Mouse (Mus musculus) midbrain, embryonic 13.5 days (tissue): ENCODE measurements around the gene Sik3. TPM values are rescaled to one million over a fixed set of nuclear protein-coding genes. Genes with fewer than 3 reads are reported as not detected.
A peak's percentile ranks its signal among the peaks of the same experiment; 100 is the strongest.

Experiments used
- ATAC-seq: fragments of 200-750 bp; cut with Nextera tagmentation; 2 replicates; pipeline ENCODE4 v1.8.0; 2017; ENCODE audit warnings: mild to moderate bottlenecking, moderate TSS enrichment, moderate library complexity
- H3K27ac ChIP-seq: fragments of 300-500 bp; sonication (generic); 2 replicates; pipeline ENCODE4 v1.5.1; 2015; ENCODE audit warnings: inconsistent platforms, mild to moderate bottlenecking, moderate library complexity
- H3K27me3 ChIP-seq: fragments of 300-500 bp; sonication (generic); 2 replicates; pipeline ENCODE4 v1.6.1; 2015; ENCODE audit warnings: mild to moderate bottlenecking, inconsistent platforms
- H3K36me3 ChIP-seq: fragments of 300-500 bp; sonication (generic); 2 replicates; pipeline ENCODE4 v1.6.1; 2015; ENCODE audit warnings: mild to moderate bottlenecking, inconsistent platforms
- H3K4me1 ChIP-seq: fragments of 300-500 bp; sonication (generic); replicated peaks from 2 replicates; pipeline ENCODE4 v1.6.1; 2015; ENCODE audit warnings: inconsistent platforms
- H3K4me2 ChIP-seq: fragments of 300-500 bp; sonication (generic); replicated peaks from 2 replicates; pipeline ENCODE4 v1.6.1; 2015; ENCODE audit warnings: moderate library complexity, mild to moderate bottlenecking, inconsistent platforms
- H3K4me3 ChIP-seq: fragments of 300-500 bp; sonication (generic); replicated peaks from 2 replicates; pipeline ENCODE4 v1.5.1; 2015; ENCODE audit warnings: mild to moderate bottlenecking, inconsistent platforms
- H3K9ac ChIP-seq: fragments of 300-500 bp; sonication (generic); replicated peaks from 2 replicates; pipeline ENCODE4 v1.6.1; 2015; ENCODE audit warnings: mild to moderate bottlenecking, inconsistent platforms
- H3K9me3 ChIP-seq: fragments of 300-500 bp; sonication (generic); 2 replicates; pipeline ENCODE4 v1.6.1; 2016; ENCODE audit warnings: mild to moderate bottlenecking, inconsistent platforms
- WGBS: fragments of 180-500 bp; shearing (Covaris S2); methylation state at CpG from one replicate; pipeline ENCODE4 v1.1.7; 2015; 5-methylcytosine and 5-hydroxymethylcytosine counted together
- polyA plus RNA-seq: library from polyadenylated mRNA; unstranded; fragments of >200 nt; fragmentation: Nextera tagmentation; extraction: Ambion mirVana; gene quantifications from 2 replicates; pipeline ENCODE4 v1.2.1, GENCODE M21; 2015

The Sik3 gene
- polyA plus RNA-seq, 1 experiment from 2014 or later: 6.7 TPM

- Histone ChIP-seq H3K4me1 (no peaks in the 10 kb centered on the region), H3K9me3 (no peaks in the 10 kb centered on the region), H3K4me2 (no peak overlapping the region), H3K4me3 (no peak overlapping the region), H3K36me3 (no peaks in the 10 kb centered on the region), H3K9ac (no peak overlapping the region), H3K27me3 (peaks cover 8% of the 10 kb centered on the region; the same call in 1 of the 2 replicates), H3K27ac (no peak overlapping the region)
- WGBS: 69% methylated on average over 4 of the region's 4 CpGs
- ATAC-seq: no peak
These were observed 230.5 kb downstream of the Sik3 start for GRCm38 (mm10) chr9:46243122-46243521.

GRCm38 (mm10) chr9:46243584-46243983, 231.0 kb downstream of the Sik3 start:
- ATAC-seq: no peak
- Histone ChIP-seq H3K9ac (no peak overlapping the region), H3K4me3 (no peak overlapping the region), H3K27me3 (peaks cover 12% of the 10 kb centered on the region; the same call in 1 of the 2 replicates), H3K27ac (no peak overlapping the region), H3K4me2 (no peak overlapping the region), H3K4me1 (no peaks in the 10 kb centered on the region), H3K9me3 (no peaks in the 10 kb centered on the region), H3K36me3 (no peaks in the 10 kb centered on the region)
- WGBS: 59% methylated on average over 8 of the region's 8 CpGs

GRCm38 (mm10) chr9:46246752-46247324, 234.2 kb downstream of the Sik3 start:
- no peak overlapping the region for H3K4me3 ChIP-seq
- H3K4me1 ChIP-seq: no peaks in the 10 kb centered on the region
- H3K36me3 ChIP-seq: no peaks in the 10 kb centered on the region
- H3K9ac ChIP-seq: no peak overlapping the region
- H3K27ac ChIP-seq: no peak overlapping the region
- no peak overlapping the region for H3K4me2 ChIP-seq
- ATAC-seq: peak; percentile 83
- 22% methylated on average over 11 of the region's 11 CpGs for WGBS
- no peaks in the 10 kb centered on the region for H3K9me3 ChIP-seq
- H3K27me3 ChIP-seq: peaks cover 25% of the 10 kb centered on the region

GRCm38 (mm10) chr9:46256177-46256576, 243.6 kb downstream of the Sik3 start:
- 85% methylated on average over 7 of the region's 7 CpGs for whole genome bisulfite sequencing
- no peak for ATAC-seq
- Histone ChIP-seq H3K27me3 (peaks cover 49% of the 10 kb centered on the region), H3K4me3 (no peak overlapping the region), H3K4me2 (no peak overlapping the region), H3K9ac (no peak overlapping the region), H3K27ac (no peak overlapping the region), H3K36me3 (no peaks in the 10 kb centered on the region), H3K9me3 (no peaks in the 10 kb centered on the region), H3K4me1 (no peaks in the 10 kb centered on the region)

- no peak overlapping the region for H3K4me2 ChIP-seq
- no peak overlapping the region for H3K9ac ChIP-seq
- no peak overlapping the region for H3K27ac ChIP-seq
- no peaks in the 10 kb centered on the region for H3K9me3 ChIP-seq
- H3K4me3 ChIP-seq: no peak overlapping the region
- no peak for ATAC-seq
- no peaks in the 10 kb centered on the region for H3K36me3 ChIP-seq
- peaks cover 42% of the 10 kb centered on the region for H3K27me3 ChIP-seq
- H3K4me1 ChIP-seq: no peaks in the 10 kb centered on the region
- WGBS: 94% methylated on average over 10 of the region's 10 CpGs
These were observed 244.2 kb downstream of the Sik3 start for GRCm38 (mm10) chr9:46256658-46257385.

GRCm38 (mm10) chr9:46257546-46257945, 244.9 kb downstream of the Sik3 start:
- H3K9me3 ChIP-seq: no peaks in the 10 kb centered on the region
- no peak overlapping the region for H3K27ac ChIP-seq
- no peak overlapping the region for H3K4me3 ChIP-seq
- no peak overlapping the region for H3K4me2 ChIP-seq
- H3K4me1 ChIP-seq: no peaks in the 10 kb centered on the region
- H3K9ac ChIP-seq: no peak overlapping the region
- H3K27me3 ChIP-seq: peaks cover 39% of the 10 kb centered on the region
- ATAC-seq: no peak
- H3K36me3 ChIP-seq: no peaks in the 10 kb centered on the region
- 90% methylated on average over 3 of the region's 3 CpGs for WGBS

- Histone ChIP-seq H3K9me3 (no peaks in the 10 kb centered on the region), H3K4me3 (no peak overlapping the region), H3K27ac (no peak overlapping the region), H3K4me2 (no peak overlapping the region), H3K9ac (no peak overlapping the region), H3K36me3 (no peaks in the 10 kb centered on the region), H3K4me1 (no peaks in the 10 kb centered on the region), H3K27me3 (peaks cover 27% of the 10 kb centered on the region)
- 90% methylated on average over 6 of the region's 6 CpGs for WGBS
- no peak for ATAC-seq
These were observed 246.5 kb downstream of the Sik3 start for GRCm38 (mm10) chr9:46259111-46259510.

- no peak overlapping the region for H3K9ac ChIP-seq
- ATAC-seq: no peak
- 88% methylated on average over 7 of the region's 7 CpGs for WGBS
- no peak overlapping the region for H3K27ac ChIP-seq
- peaks cover 23% of the 10 kb centered on the region for H3K27me3 ChIP-seq
- no peaks in the 10 kb centered on the region for H3K9me3 ChIP-seq
- H3K4me1 ChIP-seq: no peaks in the 10 kb centered on the region
- no peak overlapping the region for H3K4me3 ChIP-seq
- no peaks in the 10 kb centered on the region for H3K36me3 ChIP-seq
- no peak overlapping the region for H3K4me2 ChIP-seq
These were observed 248.5 kb downstream of the Sik3 start for GRCm38 (mm10) chr9:46261131-46261530.

GRCm38 (mm10) chr9:46268343-46268873, 255.8 kb downstream of the Sik3 start, which contains the start of gene Apoa5:
Gene Apoa5 (plus strand): TSS chr9:46268633.
- WGBS: 64% methylated on average over 7 of the region's 7 CpGs
- ATAC-seq: no peak
- Histone ChIP-seq H3K4me2 (no peak within 1 kb of the TSS), H3K27me3 (peaks cover 25% of the 10 kb centered on the region), H3K36me3 (no peaks in the 10 kb centered on the region), H3K9ac (no peak within 1 kb of the TSS), H3K27ac (no peak within 1 kb of the TSS), H3K4me1 (peaks cover 4% of the 10 kb centered on the region), H3K4me3 (no peak within 1 kb of the TSS), H3K9me3 (no peaks in the 10 kb centered on the region)

GRCm38 (mm10) chr9:46269125-46269524, 256.5 kb downstream of the Sik3 start:
- ATAC-seq: no peak
- Histone ChIP-seq H3K4me3 (no peak overlapping the region), H3K27ac (no peak overlapping the region), H3K27me3 (peaks cover 25% of the 10 kb centered on the region), H3K4me2 (no peak overlapping the region), H3K36me3 (no peaks in the 10 kb centered on the region), H3K9ac (no peak overlapping the region), H3K9me3 (no peaks in the 10 kb centered on the region), H3K4me1 (peaks cover 11% of the 10 kb centered on the region)
- WGBS: 80% methylated on average over 5 of the region's 5 CpGs

- Histone ChIP-seq H3K9ac (no peak overlapping the region), H3K4me3 (no peak overlapping the region), H3K27ac (no peak overlapping the region), H3K36me3 (peaks cover 14% of the 10 kb centered on the region), H3K27me3 (peaks cover 25% of the 10 kb centered on the region), H3K4me1 (peaks cover 16% of the 10 kb centered on the region), H3K9me3 (no peaks in the 10 kb centered on the region), H3K4me2 (no peak overlapping the region)
- WGBS: 93% methylated on average over 4 of the region's 4 CpGs
- ATAC-seq: no peak
These were observed 258.2 kb downstream of the Sik3 start for GRCm38 (mm10) chr9:46270782-46271181.

- Histone ChIP-seq H3K4me2 (peak overlapping the region; percentile 98; the same call in 1 of the 2 replicates), H3K4me1 (peaks cover 16% of the 10 kb centered on the region)
These were observed 259.4 kb downstream of the Sik3 start for GRCm38 (mm10) chr9:46272070-46272469.

More at GRCm38 (mm10) chr9:46272070-46272469, 259.4 kb downstream of the Sik3 start:
- peaks cover 25% of the 10 kb centered on the region for H3K27me3 ChIP-seq
- H3K9ac ChIP-seq: no peak overlapping the region
- no peaks in the 10 kb centered on the region for H3K9me3 ChIP-seq
- no peak for ATAC-seq
- H3K4me3 ChIP-seq: peak overlapping the region; percentile 84; the same call in 1 of the 2 replicates
- peaks cover 27% of the 10 kb centered on the region for H3K36me3 ChIP-seq
- WGBS: 92% methylated on average over 9 of the region's 9 CpGs
- no peak overlapping the region for H3K27ac ChIP-seq
